Mouse (Mus musculus): ENCODE results near the gene Nr1i3. TPM values are rescaled to one million over a fixed set of nuclear protein-coding genes. Genes with fewer than 3 reads are reported as not detected.
A peak's percentile ranks its signal among the peaks of the same experiment; 100 is the strongest.

Nr1i3 gene
- polyA plus RNA-seq, 1 experiment from 2014 or later: 1.7 TPM

GRCm38 (mm10) chr1:171230215-171230614 is 16.4 kb downstream of the Nr1i3 start:
- DNase-seq (ENCODE audit: low spot score) (no peak), ATAC-seq (replicated peaks; ENCODE audit: low FRiP score, low TSS enrichment, low read depth) (no peak)
- H3K27ac ChIP-seq (ENCODE audit: low read depth): no peak overlapping the region
- no peaks in the 10 kb centered on the region for H3K27me3 ChIP-seq (replicated peaks; ENCODE audit: control insufficient read depth, insufficient read depth, low read length)
- WGBS: 79% methylated on average over 3 of the region's 3 CpGs
- H3K9me3 ChIP-seq (ENCODE audit: control insufficient read depth, low read length): no peaks in the 10 kb centered on the region
- H3K4me3 ChIP-seq (ENCODE audit: low read depth, low read length): no peak overlapping the region
- peaks cover 21% of the 10 kb centered on the region for H3K36me3 ChIP-seq (ENCODE audit: control insufficient read depth, insufficient read depth, low read length)
- H3K4me2 ChIP-seq (ENCODE audit: low read length): no peak overlapping the region
- no peaks in the 10 kb centered on the region for H3K4me1 ChIP-seq (replicated peaks; ENCODE audit: control insufficient read depth, insufficient read depth, low read length)
- no peak overlapping the region for H3K9ac ChIP-seq (ENCODE audit: low read length)

- H3K36me3 ChIP-seq (ENCODE audit: control insufficient read depth, insufficient read depth, low read length): peaks cover 37% of the 10 kb centered on the region
- H3K4me2 ChIP-seq (ENCODE audit: low read length): no peak overlapping the region
- H3K9me3 ChIP-seq (ENCODE audit: control insufficient read depth, low read length): no peaks in the 10 kb centered on the region
- ATAC-seq (replicated peaks; ENCODE audit: low FRiP score, low TSS enrichment, low read depth) (no peak), DNase-seq (ENCODE audit: low spot score) (no peak)
- H3K27me3 ChIP-seq (replicated peaks; ENCODE audit: control insufficient read depth, insufficient read depth, low read length): no peaks in the 10 kb centered on the region
- H3K4me1 ChIP-seq (replicated peaks; ENCODE audit: control insufficient read depth, insufficient read depth, low read length): no peaks in the 10 kb centered on the region
- H3K4me3 ChIP-seq (ENCODE audit: low read depth, low read length): no peak overlapping the region
- H3K9ac ChIP-seq (ENCODE audit: low read length): no peak overlapping the region
- H3K27ac ChIP-seq (ENCODE audit: low read depth): no peak overlapping the region
- 69% methylated on average over 4 of the region's 4 CpGs for WGBS
Measured at GRCm38 (mm10) chr1:171231844-171232243, 18.1 kb downstream of the Nr1i3 start.

GRCm38 (mm10) chr1:171232348-171232747 is 18.6 kb downstream of the Nr1i3 start:
- Histone ChIP-seq H3K36me3 (ENCODE audit: control insufficient read depth, insufficient read depth, low read length) (peaks cover 42% of the 10 kb centered on the region), H3K27me3 (replicated peaks; ENCODE audit: control insufficient read depth, insufficient read depth, low read length) (no peaks in the 10 kb centered on the region), H3K27ac (ENCODE audit: low read depth) (no peak overlapping the region), H3K4me2 (ENCODE audit: low read length) (no peak overlapping the region), H3K4me1 (replicated peaks; ENCODE audit: control insufficient read depth, insufficient read depth, low read length) (no peaks in the 10 kb centered on the region), H3K4me3 (ENCODE audit: low read depth, low read length) (no peak overlapping the region), H3K9ac (ENCODE audit: low read length) (no peak overlapping the region), H3K9me3 (ENCODE audit: control insufficient read depth, low read length) (no peaks in the 10 kb centered on the region)
- DNase-seq (ENCODE audit: low spot score) (no peak), ATAC-seq (replicated peaks; ENCODE audit: low FRiP score, low TSS enrichment, low read depth) (no peak)
- WGBS: 84% methylated on average over 5 of the region's 5 CpGs

GRCm38 (mm10) chr1:171232800-171233730 is 19.3 kb downstream of the Nr1i3 start:
- DNase-seq (ENCODE audit: low spot score): no peak
- Histone ChIP-seq H3K4me2 (ENCODE audit: low read length) (no peak overlapping the region), H3K4me3 (ENCODE audit: low read depth, low read length) (no peak overlapping the region), H3K27me3 (replicated peaks; ENCODE audit: control insufficient read depth, insufficient read depth, low read length) (no peaks in the 10 kb centered on the region), H3K9ac (ENCODE audit: low read length) (no peak overlapping the region), H3K9me3 (ENCODE audit: control insufficient read depth, low read length) (no peaks in the 10 kb centered on the region), H3K36me3 (ENCODE audit: control insufficient read depth, insufficient read depth, low read length) (peaks cover 49% of the 10 kb centered on the region), H3K27ac (ENCODE audit: low read depth) (no peak overlapping the region), H3K4me1 (replicated peaks; ENCODE audit: control insufficient read depth, insufficient read depth, low read length) (no peaks in the 10 kb centered on the region)
- ATAC-seq (replicated peaks; ENCODE audit: low FRiP score, low TSS enrichment, low read depth): no peak
- WGBS: 79% methylated on average over 12 of the region's 12 CpGs

GRCm38 (mm10) chr1:171234126-171234525 is 20.4 kb downstream of the Nr1i3 start, which contains the start of gene Fcer1g:
Gene Fcer1g, minus strand, starts transcription at chr1:171234365.
- no peak within 1 kb of the TSS; the same call in 1 of the 2 replicates for H3K27ac ChIP-seq (ENCODE audit: low read depth)
- WGBS: 89% methylated on average over 14 of the region's 14 CpGs
- no peaks in the 10 kb centered on the region for H3K9me3 ChIP-seq (ENCODE audit: control insufficient read depth, low read length)
- no peak within 1 kb of the TSS for H3K9ac ChIP-seq (ENCODE audit: low read length)
- DNase-seq (ENCODE audit: low spot score) (no peak), ATAC-seq (replicated peaks; ENCODE audit: low FRiP score, low TSS enrichment, low read depth) (no peak)
- H3K4me2 ChIP-seq (ENCODE audit: low read length): no peak within 1 kb of the TSS
- H3K36me3 ChIP-seq (ENCODE audit: control insufficient read depth, insufficient read depth, low read length): peaks cover 60% of the 10 kb centered on the region
- no peaks in the 10 kb centered on the region for H3K4me1 ChIP-seq (replicated peaks; ENCODE audit: control insufficient read depth, insufficient read depth, low read length)
- H3K27me3 ChIP-seq (replicated peaks; ENCODE audit: control insufficient read depth, insufficient read depth, low read length): no peaks in the 10 kb centered on the region
- no peak within 1 kb of the TSS for H3K4me3 ChIP-seq (ENCODE audit: low read depth, low read length)

GRCm38 (mm10) chr1:171234538-171234937 is 20.8 kb downstream of the Nr1i3 start:
- Histone ChIP-seq H3K4me3 (ENCODE audit: low read depth, low read length) (no peak overlapping the region), H3K27me3 (replicated peaks; ENCODE audit: control insufficient read depth, insufficient read depth, low read length) (no peaks in the 10 kb centered on the region), H3K27ac (ENCODE audit: low read depth) (no peak overlapping the region; the same call in 1 of the 2 replicates), H3K9ac (ENCODE audit: low read length) (no peak overlapping the region), H3K9me3 (ENCODE audit: control insufficient read depth, low read length) (no peaks in the 10 kb centered on the region), H3K4me2 (ENCODE audit: low read length) (no peak overlapping the region), H3K36me3 (ENCODE audit: control insufficient read depth, insufficient read depth, low read length) (peaks cover 64% of the 10 kb centered on the region), H3K4me1 (replicated peaks; ENCODE audit: control insufficient read depth, insufficient read depth, low read length) (no peaks in the 10 kb centered on the region)
- DNase-seq (ENCODE audit: low spot score) (no peak), ATAC-seq (replicated peaks; ENCODE audit: low FRiP score, low TSS enrichment, low read depth) (no peak)
- 77% methylated on average over 4 of the region's 4 CpGs for WGBS

- Histone ChIP-seq H3K9me3 (ENCODE audit: control insufficient read depth, low read length) (no peaks in the 10 kb centered on the region), H3K27me3 (replicated peaks; ENCODE audit: control insufficient read depth, insufficient read depth, low read length) (no peaks in the 10 kb centered on the region), H3K9ac (ENCODE audit: low read length) (no peak overlapping the region), H3K4me3 (ENCODE audit: low read depth, low read length) (no peak overlapping the region), H3K27ac (ENCODE audit: low read depth) (no peak overlapping the region), H3K4me2 (ENCODE audit: low read length) (no peak overlapping the region), H3K36me3 (ENCODE audit: control insufficient read depth, insufficient read depth, low read length) (peaks cover 76% of the 10 kb centered on the region), H3K4me1 (replicated peaks; ENCODE audit: control insufficient read depth, insufficient read depth, low read length) (no peaks in the 10 kb centered on the region)
- no peak for DNase-seq (ENCODE audit: low spot score)
- no peak for ATAC-seq (replicated peaks; ENCODE audit: low FRiP score, low TSS enrichment, low read depth)
- 81% methylated on average over 4 of the region's 4 CpGs for WGBS
Measured at GRCm38 (mm10) chr1:171235791-171236190, 22.0 kb downstream of the Nr1i3 start.

- Histone ChIP-seq H3K9me3 (ENCODE audit: control insufficient read depth, low read length) (no peaks in the 10 kb centered on the region), H3K36me3 (ENCODE audit: control insufficient read depth, insufficient read depth, low read length) (peaks cover 89% of the 10 kb centered on the region), H3K9ac (ENCODE audit: low read length) (no peak overlapping the region), H3K4me2 (ENCODE audit: low read length) (no peak overlapping the region), H3K27ac (ENCODE audit: low read depth) (no peak overlapping the region), H3K27me3 (replicated peaks; ENCODE audit: control insufficient read depth, insufficient read depth, low read length) (no peaks in the 10 kb centered on the region), H3K4me3 (ENCODE audit: low read depth, low read length) (no peak overlapping the region), H3K4me1 (replicated peaks; ENCODE audit: control insufficient read depth, insufficient read depth, low read length) (no peaks in the 10 kb centered on the region)
- 49% methylated on average over 6 of the region's 6 CpGs for WGBS
- DNase-seq (ENCODE audit: low spot score) (no peak), ATAC-seq (replicated peaks; ENCODE audit: low FRiP score, low TSS enrichment, low read depth) (no peak)
Measured at GRCm38 (mm10) chr1:171237438-171237837, 23.7 kb downstream of the Nr1i3 start.

GRCm38 (mm10) chr1:171238463-171238862 is 24.7 kb downstream of the Nr1i3 start:
- no peak overlapping the region for H3K9ac ChIP-seq (ENCODE audit: low read length)
- DNase-seq (ENCODE audit: low spot score) (peak; percentile 72), ATAC-seq (replicated peaks; ENCODE audit: low FRiP score, low TSS enrichment, low read depth) (peak; percentile 56)
- H3K4me3 ChIP-seq (ENCODE audit: low read depth, low read length): no peak overlapping the region
- no peak overlapping the region for H3K27ac ChIP-seq (ENCODE audit: low read depth)
- no peaks in the 10 kb centered on the region for H3K9me3 ChIP-seq (ENCODE audit: control insufficient read depth, low read length)
- no peaks in the 10 kb centered on the region for H3K27me3 ChIP-seq (replicated peaks; ENCODE audit: control insufficient read depth, insufficient read depth, low read length)
- H3K36me3 ChIP-seq (ENCODE audit: control insufficient read depth, insufficient read depth, low read length): peaks cover 96% of the 10 kb centered on the region
- H3K4me2 ChIP-seq (ENCODE audit: low read length): no peak overlapping the region
- 67% methylated on average over 14 of the region's 14 CpGs for WGBS
- H3K4me1 ChIP-seq (replicated peaks; ENCODE audit: control insufficient read depth, insufficient read depth, low read length): no peaks in the 10 kb centered on the region

All from intestine, embryonic 14.5 days (tissue).